Mouse (Mus musculus): Measurements from ENCODE around the gene Jph4. TPM values are rescaled to one million over a fixed set of nuclear protein-coding genes. Genes with fewer than 3 reads are reported as not detected.
A peak's percentile ranks its signal among the peaks of the same experiment; 100 is the strongest.

Gene Jph4
- total and polyA plus RNA-seq, 3 experiments, result not detected

DNA sequence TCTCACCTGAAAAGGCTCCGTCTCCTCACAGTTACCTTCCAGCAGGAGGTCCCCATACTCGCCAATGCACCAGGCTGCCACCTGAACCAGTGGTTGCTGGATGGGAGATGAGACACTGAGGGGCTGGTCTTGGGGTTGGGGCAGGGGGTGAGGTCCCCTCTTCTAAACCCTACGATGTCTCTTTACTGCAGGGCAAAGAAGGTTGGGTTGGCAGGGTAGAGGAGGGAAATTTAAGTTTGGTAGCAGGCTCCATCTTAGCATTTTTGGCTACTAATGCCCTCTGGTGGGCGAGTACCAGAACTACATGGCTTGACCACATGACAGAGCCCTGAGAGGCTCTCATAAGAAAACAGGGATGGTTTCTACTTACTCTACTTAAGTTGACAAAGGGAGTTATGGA is 15.1 kb downstream of the Jph4 start:
- TF ChIP-seq JUND (IDR thresholded peaks at IDR 0.05; ENCODE audit: low read depth, low read length) (no peak), USF1 (IDR thresholded peaks at IDR 0.05; ENCODE audit: low read depth, low read length) (peak; percentile 67; the same call in 1 of the 2 replicates), GABPA (IDR thresholded peaks at IDR 0.05; ENCODE audit: low read depth, low read length) (no peak), POLR2AphosphoS5 (IDR thresholded peaks at IDR 0.05; ENCODE audit: borderline replicate concordance, low read depth, low read length) (no peak), MYC (IDR thresholded peaks at IDR 0.05; ENCODE audit: low read depth, low read length) (no peak), NELFE (IDR thresholded peaks at IDR 0.05; ENCODE audit: low read depth, low read length) (no peak), CHD2 (IDR thresholded peaks at IDR 0.05; ENCODE audit: low read length) (no peak), NRF1 (IDR thresholded peaks at IDR 0.05; ENCODE audit: insufficient read depth, low read depth, low read length, poor library complexity, severe bottlenecking) (no peak), SMC3 (IDR thresholded peaks at IDR 0.05; ENCODE audit: low read depth, low read length) (peak; percentile 71), MAZ (IDR thresholded peaks at IDR 0.05; ENCODE audit: low read depth, low read length) (no peak), MAX (IDR thresholded peaks at IDR 0.05; ENCODE audit: low read length) (no peak), MAFK (IDR thresholded peaks at IDR 0.05; ENCODE audit: borderline replicate concordance, low read depth, low read length) (no peak), ZNF384 (IDR thresholded peaks at IDR 0.05; ENCODE audit: low read depth, low read length) (no peak), USF2 (IDR thresholded peaks at IDR 0.05; ENCODE audit: borderline replicate concordance in 1 of 2, insufficient read depth in 1 of 2, low read depth in 1 of 2, low read length in 2 of 2) (no peak), RAD21 (IDR thresholded peaks at IDR 0.05; ENCODE audit: low read depth, low read length) (peak; percentile 51), ZC3H11A (IDR thresholded peaks at IDR 0.05; ENCODE audit: low read depth, low read length) (peak; percentile 23; the same call in 1 of the 2 replicates), CTCF (IDR thresholded peaks at IDR 0.05 in 2 of 3, conservative IDR thresholded peaks at IDR 0.05 in 1 of 3; ENCODE audit: control insufficient read depth in 1 of 3, insufficient read depth in 1 of 3, low read depth in 2 of 3, low read length in 3 of 3, poor library complexity in 1 of 3, severe bottlenecking in 1 of 3) (peak; percentile 66 to 78 (median 71)), ELF1 (IDR thresholded peaks at IDR 0.05; ENCODE audit: low read depth, low read length) (no peak), EP300 (IDR thresholded peaks at IDR 0.05; ENCODE audit: low read depth in 1 of 2, low read length in 2 of 2) (no peak), RCOR1 (IDR thresholded peaks at IDR 0.05; ENCODE audit: low read depth, low read length) (no peak)
- H3K9ac ChIP-seq (ENCODE audit: control insufficient read depth, low read depth, low read length, poor library complexity, severe bottlenecking), result no peak overlapping the region
- H3K27me3 ChIP-seq (ENCODE audit: control insufficient read depth in 1 of 2, insufficient read depth in 2 of 2, low read length in 2 of 2), result no peaks in the 10 kb centered on the region
- H3K79me2 ChIP-seq (ENCODE audit: control insufficient read depth, insufficient read depth, low read length, poor library complexity), result peaks cover 2% of the 10 kb centered on the region; the same call in 1 of the 2 replicates
- H3K4me1 ChIP-seq (ENCODE audit: control insufficient read depth in 1 of 2, insufficient read depth in 2 of 2, low read length in 2 of 2), result peaks cover 4 to 8% of the 10 kb centered on the region in 2 experiments
- H3K36me3 ChIP-seq (ENCODE audit: control insufficient read depth in 1 of 2, insufficient read depth in 2 of 2, low read length in 2 of 2), result peaks cover 0 to 5% of the 10 kb centered on the region in 2 experiments; a peak in 2 of 4 replicates
- no peak overlapping the region for H3K27ac ChIP-seq (ENCODE audit: control insufficient read depth, low read depth, low read length)
- no peak overlapping the region for H3K4me3 ChIP-seq (ENCODE audit: control insufficient read depth in 1 of 2, insufficient read depth in 1 of 2, low read depth in 2 of 2, low read length in 2 of 2)
- H3K9me3 ChIP-seq (replicated peaks; ENCODE audit: insufficient read depth, low read length), result no peaks in the 10 kb centered on the region
- peak; percentile 70 for DNase-seq (ENCODE audit: low read depth, low spot score)

DNA sequence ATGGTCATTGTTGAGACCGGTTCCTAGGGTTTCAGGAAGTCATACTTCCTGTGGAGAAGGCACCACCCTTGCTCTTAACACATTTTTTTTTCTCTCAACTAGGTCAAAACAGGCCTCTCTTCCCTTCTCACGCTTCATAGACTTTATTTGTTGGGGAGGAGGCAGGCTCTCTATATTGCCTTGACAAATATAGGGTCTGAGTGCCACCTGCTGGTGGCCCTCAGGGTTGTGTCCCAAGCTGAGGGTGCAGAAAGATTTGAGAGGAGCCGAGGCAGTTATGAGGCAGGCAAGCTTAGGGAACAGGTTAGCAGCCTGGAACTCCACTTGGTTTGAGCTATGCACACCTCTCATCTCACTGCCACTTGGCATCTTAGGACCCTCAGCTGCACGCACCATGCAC is 18.7 kb downstream of the Jph4 start:
- peak; percentile 66 for DNase-seq (ENCODE audit: low read depth, low spot score)
- H3K4me3 ChIP-seq (ENCODE audit: control insufficient read depth in 1 of 2, insufficient read depth in 1 of 2, low read depth in 2 of 2, low read length in 2 of 2), result no peak overlapping the region
- H3K4me1 ChIP-seq (ENCODE audit: control insufficient read depth in 1 of 2, insufficient read depth in 2 of 2, low read length in 2 of 2), result peaks cover 0 to 7% of the 10 kb centered on the region in 2 experiments; a peak in 3 of 4 replicates
- no peak overlapping the region for H3K9ac ChIP-seq (ENCODE audit: control insufficient read depth, low read depth, low read length, poor library complexity, severe bottlenecking)
- no peaks in the 10 kb centered on the region for H3K9me3 ChIP-seq (replicated peaks; ENCODE audit: insufficient read depth, low read length)
- H3K27me3 ChIP-seq (ENCODE audit: control insufficient read depth in 1 of 2, insufficient read depth in 2 of 2, low read length in 2 of 2), result no peaks in the 10 kb centered on the region
- H3K27ac ChIP-seq (ENCODE audit: control insufficient read depth, low read depth, low read length), result no peak overlapping the region
- peaks cover 7% of the 10 kb centered on the region for H3K79me2 ChIP-seq (ENCODE audit: control insufficient read depth, insufficient read depth, low read length, poor library complexity)
- H3K36me3 ChIP-seq (ENCODE audit: control insufficient read depth in 1 of 2, insufficient read depth in 2 of 2, low read length in 2 of 2), result no peaks in the 10 kb centered on the region; a peak in 1 of 4 replicates
- no peak for TF ChIP-seq MYC (IDR thresholded peaks at IDR 0.05; ENCODE audit: low read depth, low read length)
- TF ChIP-seq ETS1 (IDR thresholded peaks at IDR 0.05; ENCODE audit: low read depth, low read length), result no peak
- TF ChIP-seq TBP (IDR thresholded peaks at IDR 0.05; ENCODE audit: low read depth, low read length), result no peak
- no peak for TF ChIP-seq CHD2 (IDR thresholded peaks at IDR 0.05; ENCODE audit: low read length)
- TF ChIP-seq MYB (IDR thresholded peaks at IDR 0.05; ENCODE audit: low read depth, low read length), result no peak
- no peak for TF ChIP-seq CHD1 (IDR thresholded peaks at IDR 0.05; ENCODE audit: low read depth, low read length)
- TF ChIP-seq CTCF (IDR thresholded peaks at IDR 0.05 in 2 of 3, conservative IDR thresholded peaks at IDR 0.05 in 1 of 3; ENCODE audit: control insufficient read depth in 1 of 3, insufficient read depth in 1 of 3, low read depth in 2 of 3, low read length in 3 of 3, poor library complexity in 1 of 3, severe bottlenecking in 1 of 3), result peak; percentile 49 to 74 (median 68)
- TF ChIP-seq USF2 (IDR thresholded peaks at IDR 0.05; ENCODE audit: borderline replicate concordance in 1 of 2, insufficient read depth in 1 of 2, low read depth in 1 of 2, low read length in 2 of 2), result no peak
- TF ChIP-seq EP300 (IDR thresholded peaks at IDR 0.05; ENCODE audit: low read depth in 1 of 2, low read length in 2 of 2), result no peak
- no peak for TF ChIP-seq POLR2AphosphoS5 (IDR thresholded peaks at IDR 0.05; ENCODE audit: borderline replicate concordance, low read depth, low read length)
- no peak for TF ChIP-seq RCOR1 (IDR thresholded peaks at IDR 0.05; ENCODE audit: low read depth, low read length)
- no peak for TF ChIP-seq TAL1 (IDR thresholded peaks at IDR 0.05; ENCODE audit: low read length)
- TF ChIP-seq ZNF384 (IDR thresholded peaks at IDR 0.05; ENCODE audit: low read depth, low read length), result no peak
- TF ChIP-seq KAT2A (conservative IDR thresholded peaks at IDR 0.05; ENCODE audit: low read depth, low read length), result no peak
- no peak for TF ChIP-seq ZKSCAN1 (IDR thresholded peaks at IDR 0.05; ENCODE audit: low read depth, low read length)
- no peak for TF ChIP-seq POLR2A (IDR thresholded peaks at IDR 0.05; ENCODE audit: control insufficient read depth in 1 of 2, insufficient read depth in 1 of 2, low read depth in 1 of 2, low read length in 2 of 2, poor library complexity in 1 of 2)
- TF ChIP-seq ZMIZ1 (IDR thresholded peaks at IDR 0.05; ENCODE audit: low read depth, low read length), result no peak
- no peak for TF ChIP-seq UBTF (IDR thresholded peaks at IDR 0.05; ENCODE audit: borderline replicate concordance, insufficient read depth, low read depth, low read length)
- no peak for TF ChIP-seq NELFE (IDR thresholded peaks at IDR 0.05; ENCODE audit: low read depth, low read length)

Data from MEL (cell line).